ENCODE assay signal across 8 mouse cellular contexts in genomic region chr10:95398489-95398888, GRCm38 (mm10). TPM values are rescaled to one million over a fixed set of nuclear protein-coding genes. Genes with fewer than 3 reads are reported as not detected.
DNase-seq lines count a peak whose midpoint lies in the region; ATAC-seq lines count a peak whose summit lies in the region.

No protein-coding gene starts in this region.

- WGBS in intestine, embryonic 15.5 days, result 5% methylated on average over 17 of the region's 18 CpGs
- 2% methylated on average over 18 of the region's 18 CpGs for WGBS in midbrain, embryonic 15.5 days

- H3K4me1 ChIP-seq in intestine, embryonic 15.5 days (replicated peaks), result peaks cover 12% of the 10 kb centered on the region
- H3K4me1 ChIP-seq in midbrain, embryonic 15.5 days, result peaks cover 13% of the 10 kb centered on the region

- peak; percentile 63 for ATAC-seq in intestine, embryonic 15.5 days
- ATAC-seq in midbrain, embryonic 15.5 days (replicated peaks), result peak; percentile 56

- no peak overlapping the region for H3K27ac ChIP-seq in intestine, embryonic 15.5 days
- H3K27ac ChIP-seq in midbrain, embryonic 15.5 days, result no peak overlapping the region

- peak overlapping the region; percentile 19; the same call in 1 of the 2 replicates for H3K4me3 ChIP-seq in intestine, embryonic 15.5 days (replicated peaks)
- peak overlapping the region; percentile 41 for H3K4me3 ChIP-seq in midbrain, embryonic 15.5 days

- H3K27me3 ChIP-seq in intestine, embryonic 15.5 days (replicated peaks), result no peaks in the 10 kb centered on the region
- no peaks in the 10 kb centered on the region for H3K27me3 ChIP-seq in midbrain, embryonic 15.5 days (replicated peaks)

- H3K4me2 ChIP-seq in intestine, embryonic 15.5 days (replicated peaks), result peak overlapping the region; percentile 74
- peak overlapping the region; percentile 82 for H3K4me2 ChIP-seq in midbrain, embryonic 15.5 days

- DNase-seq in kidney, postnatal 4 days, result peak; percentile 20 to 22
- no peak for DNase-seq in kidney, adult 18-20 months
- peak; percentile 96 for DNase-seq in heart, adult 11 months
- DNase-seq in adrenal gland, postnatal 25 days, result no peak
- DNase-seq in ovary, postnatal 14 days (ENCODE audit: low spot score), result no peak
- no peak for DNase-seq in frontal cortex, postnatal 36 days (ENCODE audit: low spot score in 2 of 2)

- H3K36me3 ChIP-seq in intestine, embryonic 15.5 days, result no peaks in the 10 kb centered on the region
- no peaks in the 10 kb centered on the region for H3K36me3 ChIP-seq in midbrain, embryonic 15.5 days (replicated peaks)

- H3K9me3 ChIP-seq in intestine, embryonic 15.5 days, result no peaks in the 10 kb centered on the region
- H3K9me3 ChIP-seq in midbrain, embryonic 15.5 days, result no peaks in the 10 kb centered on the region

- H3K9ac ChIP-seq in intestine, embryonic 15.5 days, result 0 out of 2 replicates have a peak overlapping the region, but pooled peaks have one; percentile 13
- peak overlapping the region; percentile 40 for H3K9ac ChIP-seq in midbrain, embryonic 15.5 days

RNA-seq across cellular contexts. Expression of gene Socs2, which starts 18.5 kb away (rescaled TPM):
- polyA plus RNA-seq in intestine, embryonic 15.5 days (2015; fragmentation: Nextera tagmentation; extraction: Ambion mirVana), result 76.9 and 78.3 TPM in 2 replicates
- polyA plus RNA-seq in midbrain, embryonic 15.5 days (2015; fragmentation: Nextera tagmentation; extraction: Ambion mirVana), result 130 TPM in 2 replicates
- total RNA-seq in adrenal gland, postnatal 25 days (2021), result 19.6 and 19.8 TPM in 2 replicates

Comparison
In these comparisons a context has a peak if more than half of its experiments do, and no peak if none do; other contexts are left out.
1. DNase-seq: peak in kidney, postnatal 4 days (2 of 2) and heart, adult 11 months (single experiment); none in kidney, adult 18-20 months (single experiment), adrenal gland, postnatal 25 days (single experiment), ovary, postnatal 14 days (single experiment) and frontal cortex, postnatal 36 days (0 of 2).